Mouse (Mus musculus): ENCODE results near the gene Fdxr. TPM values are rescaled to one million over a fixed set of nuclear protein-coding genes. Genes with fewer than 3 reads are reported as not detected.

Fdxr gene
- polyA plus RNA-seq, 1 experiment, result 32.6 TPM

DNA sequence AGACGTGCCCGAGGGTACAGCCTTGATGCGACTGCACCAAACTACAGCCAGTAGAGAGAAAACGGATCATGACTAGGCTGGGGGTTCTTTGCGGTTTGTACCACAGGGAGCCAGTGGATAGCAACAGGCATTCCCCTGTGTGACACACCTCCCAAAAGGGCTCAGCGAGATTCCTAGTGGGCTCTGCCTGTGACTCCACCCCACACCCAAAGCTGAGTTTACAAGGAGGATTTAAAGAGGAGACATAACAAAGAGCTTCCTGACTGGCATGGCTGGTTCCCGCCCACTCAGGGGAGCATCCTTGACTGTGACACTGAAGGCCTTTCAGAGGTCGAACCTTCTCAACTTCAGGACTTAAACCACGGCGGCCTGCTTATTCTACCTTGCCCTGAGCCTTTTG is 14.7 kb upstream of the Fdxr start:
- Histone ChIP-seq H3K27ac (ENCODE audit: insufficient read depth, low read length) (no peak overlapping the region), H3K4me1 (ENCODE audit: control insufficient read depth, insufficient read depth, low read length) (0 out of 2 replicates have a peak, but pooled peaks cover 2% of the 10 kb centered on the region), H3K4me3 (ENCODE audit: insufficient read depth, low read length) (no peak overlapping the region)
- no peak for TF ChIP-seq CTCF (IDR thresholded peaks at IDR 0.05; ENCODE audit: extremely low read depth, insufficient read depth, low read length)
- no peak for TF ChIP-seq POLR2A (IDR thresholded peaks at IDR 0.05; ENCODE audit: extremely low read depth, insufficient read depth, low read length)

- no peak overlapping the region for H3K4me3 ChIP-seq (ENCODE audit: insufficient read depth, low read length)
- H3K4me1 ChIP-seq (ENCODE audit: control insufficient read depth, insufficient read depth, low read length), result 0 out of 2 replicates have a peak, but pooled peaks cover 3% of the 10 kb centered on the region
- no peak overlapping the region for H3K27ac ChIP-seq (ENCODE audit: insufficient read depth, low read length)
- TF ChIP-seq POLR2A (IDR thresholded peaks at IDR 0.05; ENCODE audit: extremely low read depth, insufficient read depth, low read length), result no peak
- TF ChIP-seq CTCF (IDR thresholded peaks at IDR 0.05; ENCODE audit: extremely low read depth, insufficient read depth, low read length), result no peak
Measured at GRCm38 (mm10) chr11:115290919-115291318, 14.1 kb upstream of the Fdxr start.

DNA sequence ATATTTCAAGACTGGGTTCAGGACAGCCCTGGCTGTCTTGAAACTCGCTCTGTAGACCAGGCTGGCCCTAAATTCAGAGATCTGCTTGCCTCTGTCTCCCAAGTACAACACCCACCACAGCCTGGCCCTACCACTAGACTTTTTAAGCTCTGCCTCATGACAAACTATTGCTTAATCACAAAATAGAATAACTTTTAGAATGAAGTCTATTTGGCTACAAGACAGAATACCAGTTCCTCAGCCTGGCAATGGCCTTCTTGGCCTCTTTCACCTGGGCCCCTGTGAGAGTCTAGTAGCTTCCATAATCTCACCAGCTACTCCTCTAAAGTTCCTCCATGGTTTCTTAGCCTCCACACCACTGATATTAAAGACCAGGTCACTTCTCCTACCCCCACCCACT is 13.5 kb upstream of the Fdxr start:
- Histone ChIP-seq H3K27ac (ENCODE audit: insufficient read depth, low read length) (no peak overlapping the region), H3K4me1 (ENCODE audit: control insufficient read depth, insufficient read depth, low read length) (0 out of 2 replicates have a peak, but pooled peaks cover 3% of the 10 kb centered on the region), H3K4me3 (ENCODE audit: insufficient read depth, low read length) (no peak overlapping the region)
- TF ChIP-seq CTCF (IDR thresholded peaks at IDR 0.05; ENCODE audit: extremely low read depth, insufficient read depth, low read length) (no peak), POLR2A (IDR thresholded peaks at IDR 0.05; ENCODE audit: extremely low read depth, insufficient read depth, low read length) (no peak)

DNA sequence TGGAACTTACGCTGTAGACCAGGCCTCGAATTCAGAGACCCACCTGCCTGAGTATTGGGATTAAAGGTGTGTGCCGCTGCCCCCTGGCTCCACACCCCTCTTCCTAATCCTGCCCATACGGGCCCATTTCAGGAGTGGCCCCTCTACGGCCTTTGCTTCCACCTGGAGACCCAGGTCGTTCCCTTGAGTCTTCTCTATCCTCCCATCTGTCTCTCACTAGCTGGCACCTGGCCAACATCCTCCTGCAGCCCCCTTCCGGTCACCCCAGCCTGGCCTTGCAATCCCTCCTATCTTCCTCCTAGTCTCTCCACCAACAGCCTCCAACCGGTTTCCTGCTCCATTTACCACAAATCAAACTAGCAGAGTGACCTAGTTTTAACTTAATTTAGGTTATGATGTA is 13.0 kb upstream of the Fdxr start:
- Histone ChIP-seq H3K4me1 (ENCODE audit: control insufficient read depth, insufficient read depth, low read length) (0 out of 2 replicates have a peak, but pooled peaks cover 3% of the 10 kb centered on the region), H3K4me3 (ENCODE audit: insufficient read depth, low read length) (no peak overlapping the region), H3K27ac (ENCODE audit: insufficient read depth, low read length) (no peak overlapping the region)
- TF ChIP-seq POLR2A (IDR thresholded peaks at IDR 0.05; ENCODE audit: extremely low read depth, insufficient read depth, low read length) (no peak), CTCF (IDR thresholded peaks at IDR 0.05; ENCODE audit: extremely low read depth, insufficient read depth, low read length) (no peak)

DNA sequence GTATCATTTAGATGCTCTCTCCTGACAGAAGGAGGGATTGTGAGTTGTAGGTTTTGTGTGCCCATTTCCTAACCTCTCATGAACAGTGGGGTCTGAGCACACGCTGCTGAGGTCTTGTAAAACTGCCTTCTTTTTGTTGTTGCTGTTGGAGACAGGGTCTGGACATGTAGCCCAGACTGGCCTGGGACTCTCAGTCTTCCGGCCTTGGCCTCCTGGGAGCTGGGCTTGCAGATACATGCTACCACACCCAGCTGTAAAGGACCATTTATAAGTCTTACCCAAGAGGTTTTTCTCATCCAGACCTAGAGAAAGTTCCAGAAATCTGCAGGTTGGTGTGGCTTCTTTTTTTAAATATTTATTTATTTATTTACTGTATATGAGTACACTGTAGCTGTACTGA is 11.5 kb upstream of the Fdxr start:
- Histone ChIP-seq H3K4me1 (ENCODE audit: control insufficient read depth, insufficient read depth, low read length) (0 out of 2 replicates have a peak, but pooled peaks cover 3% of the 10 kb centered on the region), H3K4me3 (ENCODE audit: insufficient read depth, low read length) (no peak overlapping the region), H3K27ac (ENCODE audit: insufficient read depth, low read length) (no peak overlapping the region)
- TF ChIP-seq POLR2A (IDR thresholded peaks at IDR 0.05; ENCODE audit: extremely low read depth, insufficient read depth, low read length) (no peak), CTCF (IDR thresholded peaks at IDR 0.05; ENCODE audit: extremely low read depth, insufficient read depth, low read length) (no peak)

DNA sequence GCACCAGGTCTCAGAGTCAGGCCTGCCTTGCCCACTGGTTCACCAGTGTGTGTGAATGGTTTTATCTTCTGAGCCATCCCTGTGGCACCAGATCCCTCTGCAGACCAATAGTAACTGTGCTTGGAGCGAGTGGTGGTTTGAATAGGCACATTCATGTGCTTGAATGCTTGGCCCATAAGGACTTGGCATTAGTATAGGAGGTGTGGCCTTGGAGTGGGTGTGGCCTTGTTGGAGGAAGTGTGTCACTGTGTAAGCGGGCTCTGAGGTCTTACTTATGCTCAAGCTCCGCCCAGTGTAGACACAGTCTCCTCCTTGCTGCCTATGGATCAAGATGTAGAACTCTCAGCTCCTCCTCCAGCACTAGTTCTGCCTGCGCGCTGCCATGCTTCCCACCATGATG is 10.5 kb upstream of the Fdxr start:
- TF ChIP-seq POLR2A (IDR thresholded peaks at IDR 0.05; ENCODE audit: extremely low read depth, insufficient read depth, low read length), result no peak
- no peak for TF ChIP-seq CTCF (IDR thresholded peaks at IDR 0.05; ENCODE audit: extremely low read depth, insufficient read depth, low read length)
- Histone ChIP-seq H3K4me3 (ENCODE audit: insufficient read depth, low read length) (no peak overlapping the region), H3K27ac (ENCODE audit: insufficient read depth, low read length) (no peak overlapping the region), H3K4me1 (ENCODE audit: control insufficient read depth, insufficient read depth, low read length) (0 out of 2 replicates have a peak, but pooled peaks cover 3% of the 10 kb centered on the region)

- Histone ChIP-seq H3K27ac (ENCODE audit: insufficient read depth, low read length) (0 out of 2 replicates have a peak overlapping the region, but pooled peaks have one; percentile 17), H3K4me1 (ENCODE audit: control insufficient read depth, insufficient read depth, low read length) (0 out of 2 replicates have a peak, but pooled peaks cover 3% of the 10 kb centered on the region), H3K4me3 (ENCODE audit: insufficient read depth, low read length) (no peak overlapping the region)
- TF ChIP-seq CTCF (IDR thresholded peaks at IDR 0.05; ENCODE audit: extremely low read depth, insufficient read depth, low read length) (no peak), POLR2A (IDR thresholded peaks at IDR 0.05; ENCODE audit: extremely low read depth, insufficient read depth, low read length) (no peak)
Measured at GRCm38 (mm10) chr11:115286201-115286993, 9.5 kb upstream of the Fdxr start.

DNA sequence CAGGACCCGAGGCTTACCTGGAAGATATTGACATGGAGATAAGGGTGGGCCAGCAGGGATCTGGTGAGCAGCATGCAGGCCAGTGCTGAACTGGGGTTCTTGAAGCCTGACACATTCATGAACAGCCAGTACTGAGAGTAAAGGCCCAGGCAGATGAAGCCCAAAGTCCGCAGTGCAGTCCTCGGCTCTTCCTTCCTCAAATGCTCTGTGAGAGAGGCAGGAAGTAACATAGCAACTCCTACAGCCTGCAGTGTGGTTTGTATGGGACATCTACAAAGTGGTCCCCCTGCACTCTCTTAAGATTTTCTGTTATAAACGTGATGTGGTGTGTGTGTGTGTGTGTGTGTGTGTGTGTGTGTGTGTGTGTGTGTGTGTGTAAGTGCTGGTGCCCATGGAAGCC is 8.4 kb upstream of the Fdxr start:
- Histone ChIP-seq H3K27ac (ENCODE audit: insufficient read depth, low read length) (no peak overlapping the region), H3K4me3 (ENCODE audit: insufficient read depth, low read length) (no peak overlapping the region), H3K4me1 (ENCODE audit: control insufficient read depth, insufficient read depth, low read length) (0 out of 2 replicates have a peak, but pooled peaks cover 3% of the 10 kb centered on the region)
- TF ChIP-seq POLR2A (IDR thresholded peaks at IDR 0.05; ENCODE audit: extremely low read depth, insufficient read depth, low read length) (no peak), CTCF (IDR thresholded peaks at IDR 0.05; ENCODE audit: extremely low read depth, insufficient read depth, low read length) (no peak)

GRCm38 (mm10) chr11:115283891-115284620 is 7.2 kb upstream of the Fdxr start:
- H3K27ac ChIP-seq (ENCODE audit: insufficient read depth, low read length), result no peak overlapping the region
- H3K4me1 ChIP-seq (ENCODE audit: control insufficient read depth, insufficient read depth, low read length), result 0 out of 2 replicates have a peak, but pooled peaks cover 3% of the 10 kb centered on the region
- TF ChIP-seq CTCF (IDR thresholded peaks at IDR 0.05; ENCODE audit: extremely low read depth, insufficient read depth, low read length) (no peak), POLR2A (IDR thresholded peaks at IDR 0.05; ENCODE audit: extremely low read depth, insufficient read depth, low read length) (no peak)
- H3K4me3 ChIP-seq (ENCODE audit: insufficient read depth, low read length), result no peak overlapping the region
